Mouse (Mus musculus) brown adipose tissue, adult 24 weeks (tissue): Measurements from ENCODE around the gene Pkig. TPM values are rescaled to one million over a fixed set of nuclear protein-coding genes. Genes with fewer than 3 reads are reported as not detected.

Source experiments
- H3K27ac ChIP-seq: fragments of 200-500 bp; replicated peaks from 2 replicates; pipeline ENCODE4 v1.5.1; 2012; ENCODE audit warnings: low read depth, mild to moderate bottlenecking, low read length
- H3K4me1 ChIP-seq: fragments of 200-500 bp; 2 replicates; pipeline ENCODE4 v1.6.1; 2012; ENCODE audit warnings: low read length, mixed read lengths; ENCODE audit not compliant: control insufficient read depth, insufficient read depth, insufficient read length
- H3K4me3 ChIP-seq: fragments of 200-500 bp; 2 replicates; pipeline ENCODE4 v1.5.1; 2012; ENCODE audit warnings: low read depth, mild to moderate bottlenecking, low read length, moderate library complexity; ENCODE audit not compliant: insufficient read depth
- polyA plus RNA-seq: library from polyadenylated mRNA; stranded (reverse); fragments of >200 nt; gene quantifications from 2 replicates; pipeline ENCODE4 v1.2.4, GENCODE M21; 2012; ENCODE audit not compliant: missing spikeins, insufficient read depth, insufficient read length

Pkig gene
- polyA plus RNA-seq, 1 experiment: 19.7 TPM

GRCm38 (mm10) chr2:163659431-163659830 lies 1.2 kb downstream of the Pkig start:
- peak overlapping the region; percentile 96 for H3K4me3 ChIP-seq
- H3K27ac ChIP-seq: peak overlapping the region; percentile 72
- H3K4me1 ChIP-seq: peaks cover 25% of the 10 kb centered on the region

- H3K4me3 ChIP-seq: no peak overlapping the region
- H3K27ac ChIP-seq: no peak overlapping the region
- peaks cover 25% of the 10 kb centered on the region for H3K4me1 ChIP-seq
Observed at GRCm38 (mm10) chr2:163660103-163660701, 2.0 kb downstream of the Pkig start.

GRCm38 (mm10) chr2:163661371-163661850 lies 3.2 kb downstream of the Pkig start:
- Histone ChIP-seq H3K27ac (0 out of 2 replicates have a peak overlapping the region, but pooled peaks have one; percentile 6), H3K4me1 (peaks cover 25% of the 10 kb centered on the region), H3K4me3 (no peak overlapping the region)

GRCm38 (mm10) chr2:163662076-163662475 lies 3.9 kb downstream of the Pkig start:
- Histone ChIP-seq H3K4me1 (peaks cover 25% of the 10 kb centered on the region), H3K27ac (peak overlapping the region; percentile 46), H3K4me3 (no peak overlapping the region)

- H3K4me1 ChIP-seq: peaks cover 25% of the 10 kb centered on the region
- H3K27ac ChIP-seq: 0 out of 2 replicates have a peak overlapping the region, but pooled peaks have one; percentile 12
- H3K4me3 ChIP-seq: no peak overlapping the region
Observed at GRCm38 (mm10) chr2:163662698-163663221, 4.6 kb downstream of the Pkig start.

GRCm38 (mm10) chr2:163663930-163664329 lies 5.7 kb downstream of the Pkig start:
- H3K27ac ChIP-seq: no peak overlapping the region
- H3K4me3 ChIP-seq: no peak overlapping the region
- H3K4me1 ChIP-seq: peaks cover 25% of the 10 kb centered on the region

- H3K4me3 ChIP-seq: no peak overlapping the region
- peaks cover 8% of the 10 kb centered on the region for H3K4me1 ChIP-seq
- no peak overlapping the region for H3K27ac ChIP-seq
Observed at GRCm38 (mm10) chr2:163667045-163667444, 8.9 kb downstream of the Pkig start.

- H3K27ac ChIP-seq: no peak overlapping the region
- H3K4me1 ChIP-seq: peaks cover 4% of the 10 kb centered on the region; the same call in 1 of the 2 replicates
- H3K4me3 ChIP-seq: no peak overlapping the region
Observed at GRCm38 (mm10) chr2:163670872-163671594, 12.8 kb downstream of the Pkig start.

- Histone ChIP-seq H3K27ac (no peak overlapping the region), H3K4me3 (no peak overlapping the region), H3K4me1 (0 out of 2 replicates have a peak, but pooled peaks cover 9% of the 10 kb centered on the region)
Observed at GRCm38 (mm10) chr2:163674397-163674796, 16.2 kb downstream of the Pkig start.

- 0 out of 2 replicates have a peak, but pooled peaks cover 9% of the 10 kb centered on the region for H3K4me1 ChIP-seq
- no peak overlapping the region for H3K4me3 ChIP-seq
- peak overlapping the region; percentile 21; the same call in 1 of the 2 replicates for H3K27ac ChIP-seq
Observed at GRCm38 (mm10) chr2:163675144-163675619, 17.0 kb downstream of the Pkig start.

- H3K4me1 ChIP-seq: 0 out of 2 replicates have a peak, but pooled peaks cover 9% of the 10 kb centered on the region
Observed at GRCm38 (mm10) chr2:163675662-163676061, 17.5 kb downstream of the Pkig start.

GRCm38 (mm10) chr2:163676321-163676720 lies 18.1 kb downstream of the Pkig start:
- Histone ChIP-seq H3K4me1 (0 out of 2 replicates have a peak, but pooled peaks cover 9% of the 10 kb centered on the region), H3K4me3 (no peak overlapping the region), H3K27ac (no peak overlapping the region)

More at GRCm38 (mm10) chr2:163675662-163676061, 17.5 kb downstream of the Pkig start:
- Histone ChIP-seq H3K27ac (no peak overlapping the region), H3K4me3 (no peak overlapping the region)

GRCm38 (mm10) chr2:163676745-163677144 lies 18.6 kb downstream of the Pkig start:
- Histone ChIP-seq H3K27ac (no peak overlapping the region), H3K4me3 (no peak overlapping the region), H3K4me1 (0 out of 2 replicates have a peak, but pooled peaks cover 9% of the 10 kb centered on the region)

GRCm38 (mm10) chr2:163682344-163682743 lies 24.2 kb downstream of the Pkig start:
- H3K27ac ChIP-seq: no peak overlapping the region
- peaks cover 13% of the 10 kb centered on the region for H3K4me1 ChIP-seq
- H3K4me3 ChIP-seq: no peak overlapping the region

GRCm38 (mm10) chr2:163685287-163685686 lies 27.1 kb downstream of the Pkig start:
- Histone ChIP-seq H3K4me3 (no peak overlapping the region), H3K4me1 (peaks cover 13% of the 10 kb centered on the region), H3K27ac (0 out of 2 replicates have a peak overlapping the region, but pooled peaks have one; percentile 15)
